ENCODE assay signal across 15 mouse cellular contexts in genomic region chr7:72406131-72406530, GRCm38 (mm10).
"Had no signal": no experiment of that assay in that cellular context is flagged by ENCODE, and none has a peak within 500 bp of the region (broad histone marks: within the 10 kb centered on the region; RNA-seq: fewer than 3 reads in every experiment).

No protein-coding gene starts in this region.

- H3K27me3 ChIP-seq: neural tube, embryonic 15.5 days; stomach, embryonic 15.5 days had no signal

- H3K9me3 ChIP-seq: neural tube, embryonic 15.5 days; stomach, embryonic 15.5 days had no signal

- H3K4me2 ChIP-seq: neural tube, embryonic 15.5 days; stomach, embryonic 15.5 days had no signal

- H3K4me1 ChIP-seq: neural tube, embryonic 15.5 days; stomach, embryonic 15.5 days had no signal

- H3K27ac ChIP-seq: neural tube, embryonic 15.5 days; stomach, embryonic 15.5 days; stomach, postnatal 0 days had no signal

- H3K4me3 ChIP-seq: neural tube, embryonic 15.5 days; stomach, embryonic 15.5 days had no signal

- H3K9ac ChIP-seq: neural tube, embryonic 15.5 days; stomach, embryonic 15.5 days had no signal

- H3K36me3 ChIP-seq: neural tube, embryonic 15.5 days; stomach, embryonic 15.5 days had no signal

- DNase-seq: retina, postnatal 1 day; right cerebral cortex, adult 18-20 months; right cerebral cortex, postnatal 14 days; right cerebral cortex, postnatal 25 days; right cerebral cortex, postnatal 4 days; spleen, adult 18-20 months; thymus, adult 18-20 months; thymus, adult 2 months; thymus, postnatal 14 days; thymus, postnatal 25 days; thymus, postnatal 36 days; thymus, postnatal 4 days had no signal
